Mouse (Mus musculus) heart, embryonic 12.5 days (tissue): ENCODE measurements at regions not wholly inside any gene's neighbourhood (a gene's known extent, or its start where the extent isn't known, plus 50 kb on each side); places are given as distances from the start of the nearest gene placed in this dataset.

Source experiments
- ATAC-seq: fragments of 200-750 bp; cut with Nextera tagmentation; 2 replicates; pipeline ENCODE4 v1.8.0; 2017; ENCODE audit warnings: moderate TSS enrichment, moderate library complexity; ENCODE audit not compliant: insufficient number of reproducible peaks, low FRiP score
- H3K27ac ChIP-seq: fragments of 300-500 bp; sonication (generic); 2 replicates; pipeline ENCODE4 v1.5.1; 2016; ENCODE audit warnings: mild to moderate bottlenecking, moderate library complexity; ENCODE audit not compliant: poor library complexity, severe bottlenecking
- H3K27me3 ChIP-seq: fragments of 300-500 bp; sonication (generic); replicated peaks from 2 replicates; pipeline ENCODE4 v1.6.1; 2016; ENCODE audit warnings: mild to moderate bottlenecking, moderate library complexity
- H3K36me3 ChIP-seq: fragments of 300-500 bp; sonication (generic); 2 replicates; pipeline ENCODE4 v1.6.1; 2016; ENCODE audit warnings: mild to moderate bottlenecking, moderate library complexity
- H3K4me1 ChIP-seq: fragments of 300-500 bp; sonication (generic); replicated peaks from 2 replicates; pipeline ENCODE4 v1.6.1; 2016; ENCODE audit warnings: mild to moderate bottlenecking
- H3K4me2 ChIP-seq: fragments of 300-500 bp; sonication (generic); 2 replicates; pipeline ENCODE4 v1.6.1; 2016; ENCODE audit warnings: mild to moderate bottlenecking, moderate library complexity
- H3K4me3 ChIP-seq: fragments of 300-500 bp; sonication (generic); 2 replicates; pipeline ENCODE4 v1.5.1; 2016; ENCODE audit warnings: mild to moderate bottlenecking
- H3K9ac ChIP-seq: fragments of 300-500 bp; sonication (generic); 2 replicates; pipeline ENCODE4 v1.6.1; 2016; ENCODE audit warnings: mild to moderate bottlenecking, moderate library complexity
- H3K9me3 ChIP-seq: fragments of 300-500 bp; sonication (generic); replicated peaks from 2 replicates; pipeline ENCODE4 v1.6.1; 2016; ENCODE audit warnings: mild to moderate bottlenecking, moderate library complexity
- WGBS: fragments of 180-500 bp; shearing (Covaris S2); methylation state at CpG from one replicate; pipeline ENCODE4 v1.1.7; 2016; 5-methylcytosine and 5-hydroxymethylcytosine counted together

DNA sequence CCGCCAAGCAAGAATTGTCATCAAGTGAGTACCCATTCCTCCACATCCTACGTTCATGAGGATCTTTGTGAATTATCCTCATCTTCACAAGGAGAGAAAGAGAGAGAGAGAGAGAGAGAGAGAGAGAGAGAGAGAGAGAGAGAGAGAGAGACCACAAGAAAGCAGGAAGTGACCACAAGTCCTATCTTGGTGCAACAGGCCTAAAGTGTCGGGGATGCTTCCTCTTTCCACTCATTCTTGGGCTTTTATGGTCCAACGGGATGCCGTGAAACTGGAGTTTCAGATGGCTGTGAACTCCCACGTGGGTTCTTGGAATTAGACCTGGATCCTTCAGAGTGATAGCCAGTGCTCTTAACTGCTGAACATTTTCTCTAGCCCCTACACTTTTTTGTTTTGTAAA, 53.1 kb upstream of the Rai14 start:
- Histone ChIP-seq H3K9me3 (no peaks in the 10 kb centered on the region), H3K4me1 (no peaks in the 10 kb centered on the region), H3K27ac (no peak overlapping the region), H3K36me3 (no peaks in the 10 kb centered on the region), H3K4me2 (no peak overlapping the region), H3K4me3 (no peak overlapping the region), H3K27me3 (peaks cover 5% of the 10 kb centered on the region; the same call in 1 of the 2 replicates), H3K9ac (no peak overlapping the region)
- no peak for ATAC-seq
- 59% methylated on average over 6 of the region's 6 CpGs for WGBS

DNA sequence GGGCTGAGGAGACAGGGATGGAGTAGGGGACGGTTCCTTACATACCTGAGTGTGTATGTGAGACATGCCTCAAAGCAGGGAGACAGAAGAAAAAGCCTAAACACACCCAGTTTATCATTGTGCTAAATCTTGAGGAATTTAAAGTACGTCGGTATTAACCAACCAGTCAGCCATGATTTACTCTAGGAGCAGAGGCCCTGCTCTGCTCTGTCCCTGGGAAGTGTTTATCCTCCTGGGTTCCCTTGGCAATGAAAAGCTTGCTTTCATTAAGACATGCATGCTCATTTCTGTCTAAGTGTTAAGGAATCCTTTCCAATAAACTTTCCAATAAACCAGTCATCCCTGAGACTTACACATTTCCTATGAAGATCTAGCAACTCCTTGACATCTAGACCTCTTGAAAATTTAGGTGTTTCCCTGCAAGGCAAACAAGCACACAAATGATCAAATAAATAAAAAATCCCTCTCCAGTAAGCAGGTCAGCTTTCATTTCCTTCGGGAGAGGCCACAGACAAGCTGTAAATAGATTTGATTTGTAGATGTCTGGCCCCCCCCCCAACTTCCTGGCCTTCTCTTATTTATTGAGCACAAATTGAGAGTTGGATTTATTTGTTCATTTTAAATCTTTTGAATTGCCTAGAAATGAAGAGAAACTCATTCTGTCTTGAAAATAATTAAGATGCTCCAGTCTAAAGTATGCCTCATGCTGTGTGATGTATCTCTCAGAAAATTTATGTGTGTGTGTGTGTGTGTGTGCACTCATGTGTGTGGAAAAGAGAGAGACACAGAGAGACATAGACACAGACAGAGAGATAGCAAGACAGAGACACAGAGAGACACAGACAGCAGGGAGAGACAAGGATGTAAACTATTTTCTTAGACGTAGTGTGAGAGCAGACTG, 56.2 kb upstream of the Rai14 start:
- H3K4me2 ChIP-seq = no peak overlapping the region
- no peak overlapping the region for H3K9ac ChIP-seq
- 63% methylated on average over 5 of the region's 5 CpGs for WGBS
- 0 out of 2 replicates have a peak, but pooled peaks cover 3% of the 10 kb centered on the region for H3K27me3 ChIP-seq
- H3K36me3 ChIP-seq = no peaks in the 10 kb centered on the region
- no peak for ATAC-seq
- H3K9me3 ChIP-seq = no peaks in the 10 kb centered on the region
- H3K4me1 ChIP-seq = no peaks in the 10 kb centered on the region
- no peak overlapping the region for H3K27ac ChIP-seq
- no peak overlapping the region for H3K4me3 ChIP-seq

- no peak for ATAC-seq
- 25% methylated on average over 4 of the region's 4 CpGs for WGBS
Measured at GRCm38 (mm10) chr15:10771311-10771690, 56.9 kb upstream of the Rai14 start.

DNA sequence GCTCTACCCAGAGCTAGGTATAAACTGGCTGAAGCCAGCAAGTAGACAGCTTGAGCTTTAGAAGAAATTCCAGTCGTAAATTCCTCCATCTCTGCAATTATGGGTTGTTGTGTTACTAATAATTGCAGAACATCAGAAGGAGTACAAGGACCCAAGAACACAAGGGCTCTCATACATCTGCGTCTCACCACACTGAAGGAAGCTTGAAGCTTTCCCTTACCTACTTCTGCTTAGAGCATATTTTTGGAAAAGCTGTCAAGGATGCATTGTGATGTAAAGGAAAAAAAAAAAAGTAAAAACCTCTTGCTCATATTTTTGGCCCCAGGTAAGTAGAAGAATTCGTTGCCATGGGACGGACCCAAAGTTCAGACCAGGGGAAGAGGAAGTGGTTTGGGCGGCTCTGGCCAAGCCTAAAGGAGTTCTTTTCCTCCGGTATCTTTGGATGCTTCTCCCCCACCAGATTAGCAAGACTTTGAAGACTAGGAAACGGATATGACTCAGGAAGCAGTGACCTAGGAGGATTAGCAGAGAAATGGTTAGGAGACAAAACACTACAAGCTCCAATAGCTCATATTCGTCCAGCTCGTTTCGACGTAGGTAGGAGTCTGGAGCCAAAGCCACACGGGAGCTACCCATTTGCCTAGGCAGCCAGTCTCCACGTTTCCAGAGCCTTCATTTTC, 65.7 kb upstream of the Rai14 start:
- no peak overlapping the region for H3K27ac ChIP-seq
- H3K4me2 ChIP-seq = no peak overlapping the region
- 58% methylated on average over 13 of the region's 13 CpGs for WGBS

More at GRCm38 (mm10) chr15:10771311-10771690, 56.9 kb upstream of the Rai14 start:
- Histone ChIP-seq H3K27ac (no peak overlapping the region), H3K9me3 (no peaks in the 10 kb centered on the region), H3K4me2 (no peak overlapping the region), H3K4me3 (no peak overlapping the region), H3K36me3 (no peaks in the 10 kb centered on the region), H3K4me1 (no peaks in the 10 kb centered on the region), H3K9ac (0 out of 2 replicates have a peak overlapping the region, but pooled peaks have one; percentile 18), H3K27me3 (0 out of 2 replicates have a peak, but pooled peaks cover 3% of the 10 kb centered on the region)

GRCm38 (mm10) chr15:10789371-10789770, 74.9 kb upstream of the Rai14 start:
- H3K9ac ChIP-seq = no peak overlapping the region
- 0 out of 2 replicates have a peak, but pooled peaks cover 5% of the 10 kb centered on the region for H3K4me1 ChIP-seq
- no peak for ATAC-seq
- H3K4me2 ChIP-seq = no peak overlapping the region
- WGBS = 76% methylated on average over 6 of the region's 6 CpGs
- no peaks in the 10 kb centered on the region for H3K27me3 ChIP-seq
- no peak overlapping the region for H3K4me3 ChIP-seq
- no peak overlapping the region for H3K27ac ChIP-seq
- no peaks in the 10 kb centered on the region for H3K36me3 ChIP-seq
- peaks cover 7% of the 10 kb centered on the region; the same call in 1 of the 2 replicates for H3K9me3 ChIP-seq

More for the DNA sequence above, 65.7 kb upstream of the Rai14 start:
- ATAC-seq = no peak
- Histone ChIP-seq H3K4me3 (no peak overlapping the region), H3K36me3 (no peaks in the 10 kb centered on the region), H3K9me3 (no peaks in the 10 kb centered on the region; the same call in 1 of the 2 replicates), H3K4me1 (no peaks in the 10 kb centered on the region), H3K9ac (no peak overlapping the region), H3K27me3 (no peaks in the 10 kb centered on the region)

DNA sequence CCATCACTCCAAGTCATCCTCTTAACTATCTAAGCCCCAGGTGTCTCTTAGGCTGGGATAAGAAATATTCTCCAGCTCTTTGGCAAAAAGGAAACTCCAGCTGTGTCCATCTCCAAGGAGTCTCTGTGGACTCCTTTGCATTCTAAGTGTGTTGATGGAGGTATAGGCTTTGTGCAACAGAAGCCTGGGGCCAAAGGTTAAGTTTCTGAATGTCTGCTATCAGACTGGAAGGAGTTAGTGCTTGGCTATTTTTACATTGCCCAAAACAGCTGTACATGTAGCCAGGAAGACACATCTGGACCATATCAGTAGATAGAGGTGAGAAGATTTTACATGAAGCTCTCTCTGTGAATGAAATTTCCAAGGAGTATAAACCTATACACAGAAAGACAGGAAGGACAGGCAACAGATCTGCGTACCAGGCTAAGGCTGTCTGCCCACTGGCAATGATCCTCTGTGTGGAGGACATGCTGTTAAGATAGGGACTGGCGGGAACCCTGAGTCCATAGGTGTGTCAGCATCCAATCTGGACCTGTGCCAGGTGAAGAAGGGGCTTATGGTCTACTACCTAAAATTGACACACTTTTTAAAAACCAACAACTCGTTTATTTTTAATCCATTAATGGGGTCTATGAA, 76.6 kb upstream of the Rai14 start:
- Histone ChIP-seq H3K27me3 (no peaks in the 10 kb centered on the region), H3K27ac (no peak overlapping the region), H3K4me2 (no peak overlapping the region), H3K9ac (no peak overlapping the region), H3K4me3 (no peak overlapping the region), H3K9me3 (peaks cover 7% of the 10 kb centered on the region; the same call in 1 of the 2 replicates), H3K36me3 (no peaks in the 10 kb centered on the region), H3K4me1 (0 out of 2 replicates have a peak, but pooled peaks cover 5% of the 10 kb centered on the region)
- ATAC-seq = no peak
- WGBS = 58% methylated on average over 3 of the region's 3 CpGs

DNA sequence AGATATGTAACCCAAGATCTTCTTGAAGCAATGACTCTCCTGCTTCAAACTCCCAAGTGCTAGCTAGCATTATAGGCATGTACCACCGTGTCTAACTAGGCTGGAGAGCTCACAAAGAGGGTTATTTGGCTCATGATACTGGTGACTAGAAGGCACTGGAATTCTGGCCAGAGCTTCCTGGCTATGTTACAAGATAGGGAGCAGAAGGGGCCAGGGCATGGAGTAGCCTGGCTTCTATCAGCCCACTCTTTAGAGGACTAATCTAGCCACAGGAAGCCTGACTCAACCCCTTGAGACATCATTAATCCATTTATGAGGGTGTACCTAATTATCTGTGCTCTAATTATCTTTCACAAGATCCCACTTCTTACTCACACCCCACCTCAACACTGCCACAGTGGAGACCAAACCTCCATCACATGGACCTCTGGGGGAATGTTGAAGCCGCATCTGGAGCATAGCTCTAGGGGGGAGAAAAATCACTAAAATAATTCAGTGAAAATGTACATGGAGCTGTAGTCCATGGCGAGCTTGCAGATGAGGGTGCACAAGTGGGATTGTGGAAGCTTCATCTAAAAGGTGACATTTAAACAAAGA, 77.2 kb upstream of the Rai14 start:
- no peak overlapping the region for H3K27ac ChIP-seq
- ATAC-seq = no peak
- no peak overlapping the region for H3K4me3 ChIP-seq
- H3K27me3 ChIP-seq = no peaks in the 10 kb centered on the region
- peaks cover 7% of the 10 kb centered on the region; the same call in 1 of the 2 replicates for H3K9me3 ChIP-seq
- H3K4me1 ChIP-seq = 0 out of 2 replicates have a peak, but pooled peaks cover 5% of the 10 kb centered on the region
- no peak overlapping the region for H3K9ac ChIP-seq
- WGBS = 53% methylated on average over 3 of the region's 3 CpGs
- no peak overlapping the region for H3K4me2 ChIP-seq
- no peaks in the 10 kb centered on the region for H3K36me3 ChIP-seq

- Histone ChIP-seq H3K9ac (no peak overlapping the region), H3K4me3 (no peak overlapping the region), H3K9me3 (peaks cover 7% of the 10 kb centered on the region; the same call in 1 of the 2 replicates), H3K36me3 (no peaks in the 10 kb centered on the region), H3K27ac (no peak overlapping the region), H3K4me1 (0 out of 2 replicates have a peak, but pooled peaks cover 5% of the 10 kb centered on the region), H3K27me3 (no peaks in the 10 kb centered on the region), H3K4me2 (no peak overlapping the region)
- no peak for ATAC-seq
- 72% methylated on average over 7 of the region's 7 CpGs for WGBS
Measured at GRCm38 (mm10) chr15:10792156-10792555, 77.7 kb upstream of the Rai14 start.

- Histone ChIP-seq H3K4me3 (no peak overlapping the region), H3K4me2 (no peak overlapping the region), H3K27ac (no peak overlapping the region), H3K9me3 (no peaks in the 10 kb centered on the region), H3K27me3 (no peaks in the 10 kb centered on the region), H3K9ac (no peak overlapping the region), H3K36me3 (no peaks in the 10 kb centered on the region), H3K4me1 (0 out of 2 replicates have a peak, but pooled peaks cover 5% of the 10 kb centered on the region)
- no peak for ATAC-seq
- 86% methylated on average over 7 of the region's 7 CpGs for WGBS
Measured at GRCm38 (mm10) chr15:10795126-10795792, 80.8 kb upstream of the Rai14 start.

- Histone ChIP-seq H3K4me1 (no peaks in the 10 kb centered on the region), H3K27me3 (no peaks in the 10 kb centered on the region), H3K36me3 (no peaks in the 10 kb centered on the region), H3K9me3 (no peaks in the 10 kb centered on the region), H3K9ac (no peak overlapping the region), H3K4me2 (no peak overlapping the region), H3K27ac (no peak overlapping the region), H3K4me3 (no peak overlapping the region)
- no peak for ATAC-seq
Measured at GRCm38 (mm10) chr15:10799656-10800055, 85.2 kb upstream of the Rai14 start.
